Mouse (Mus musculus): ENCODE measurements at regions not wholly inside any gene's neighbourhood (a gene's known extent, or its start where the extent isn't known, plus 50 kb on each side); places are given as distances from the start of the nearest gene placed in this dataset.
A peak's percentile ranks its signal among the peaks of the same experiment; 100 is the strongest.

DNA sequence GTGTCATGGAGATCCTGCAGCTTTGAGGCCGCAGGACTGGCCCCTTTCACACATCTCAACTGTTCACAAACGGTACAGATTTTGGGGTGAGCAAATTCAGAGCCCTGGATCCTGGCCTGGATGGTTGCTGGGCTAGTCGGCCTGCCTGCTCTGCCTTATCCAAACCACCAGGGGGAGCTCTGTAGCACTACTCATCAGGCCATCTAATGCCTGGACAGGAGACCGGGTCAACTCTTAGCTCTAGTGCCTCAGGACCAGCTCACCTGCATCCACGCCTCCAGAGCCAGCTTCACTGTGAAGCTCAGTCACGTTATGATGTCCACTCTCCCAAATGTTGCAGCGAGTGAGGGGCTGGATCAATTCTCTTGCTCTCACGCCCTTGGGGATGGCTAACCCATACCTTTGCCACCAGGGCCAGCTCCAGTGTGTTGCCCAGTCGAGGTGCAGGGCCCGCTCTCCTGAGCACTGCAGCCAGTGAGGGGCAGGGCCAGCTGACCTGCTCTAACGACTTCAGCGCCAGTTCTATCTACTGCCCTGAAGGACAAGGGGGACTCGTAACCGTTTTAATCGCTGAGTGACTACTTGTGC is 206.8 kb downstream of the Etnk1 start:
- DNase-seq (ENCODE audit: low read depth) = peak; percentile 66

DNA sequence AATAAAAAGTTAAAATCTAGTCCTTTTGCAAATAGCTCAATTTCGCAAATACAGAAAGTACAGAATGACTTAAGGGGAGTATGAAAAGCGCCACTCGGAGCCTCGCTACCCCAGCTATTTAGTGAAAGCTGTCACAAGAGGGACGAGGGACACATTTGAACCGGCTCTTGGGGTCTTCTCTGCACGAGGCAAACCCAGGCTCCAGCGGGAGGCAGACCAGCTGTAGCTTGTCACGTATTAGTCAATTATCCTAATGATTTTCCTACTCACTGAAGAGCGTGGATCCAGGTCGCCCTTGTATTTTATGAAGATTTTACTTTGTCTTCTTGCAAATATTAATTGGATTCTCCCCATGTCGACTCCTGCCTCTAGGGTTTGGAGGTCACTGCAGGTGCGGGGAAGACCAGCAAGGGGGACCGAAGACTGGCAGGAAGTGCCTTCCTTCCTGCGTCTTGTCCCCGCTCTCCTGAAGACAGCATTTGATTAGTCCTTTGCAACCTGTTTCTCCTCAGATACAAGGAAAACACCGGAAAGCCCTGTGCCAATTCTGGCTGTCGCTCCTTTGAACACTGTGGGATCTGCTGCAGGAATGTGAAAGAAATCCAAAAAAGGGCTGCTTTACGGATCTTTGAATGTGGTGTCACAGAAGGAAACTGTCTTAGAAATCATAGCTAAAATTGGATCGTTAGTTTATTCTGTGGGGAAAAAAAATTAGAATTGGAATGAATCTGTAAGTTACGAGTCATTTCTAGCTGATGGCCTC is 209.1 kb downstream of the Etnk1 start:
- DNase-seq (ENCODE audit: low read depth) = no peak

DNA sequence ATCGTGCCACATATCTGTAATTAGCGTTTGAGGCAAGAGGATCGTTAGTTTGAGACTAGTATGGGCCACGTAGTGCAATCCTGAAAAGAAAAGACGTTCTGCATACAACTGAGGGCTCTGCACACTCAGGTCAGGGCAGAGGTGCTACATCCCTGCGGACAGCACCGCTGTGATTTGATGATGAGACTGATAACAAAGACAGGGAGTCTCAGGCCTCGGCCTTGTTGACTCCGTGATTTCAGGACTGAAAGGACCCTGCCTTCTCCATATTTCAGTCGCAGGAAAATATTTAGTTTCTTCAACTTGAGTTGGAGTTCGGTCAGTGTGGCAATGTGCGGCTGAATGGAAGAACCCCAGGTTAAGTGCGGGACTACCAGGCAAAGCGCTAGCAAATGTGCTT is 210.1 kb downstream of the Etnk1 start:
- DNase-seq (ENCODE audit: low read depth) = no peak

DNA sequence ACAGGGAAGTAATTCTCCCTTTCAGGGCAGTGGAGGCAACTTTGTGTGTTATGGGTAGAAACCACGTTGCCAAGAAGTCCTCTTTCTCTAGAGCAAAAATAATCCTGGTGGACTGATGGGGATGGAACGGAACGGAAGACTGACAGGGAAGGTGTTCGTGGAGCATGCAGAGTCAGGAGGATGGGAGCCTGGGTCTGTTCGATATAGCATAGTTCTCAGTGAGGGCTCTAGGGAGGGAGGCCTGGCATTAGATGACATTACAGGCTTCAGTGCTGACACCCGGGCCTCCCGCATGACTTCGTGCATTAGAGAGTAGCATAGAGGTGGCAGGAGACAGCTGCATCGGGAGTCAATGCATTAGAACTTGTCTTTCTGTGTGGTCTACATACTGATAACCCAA is 211.1 kb downstream of the Etnk1 start:
- DNase-seq (ENCODE audit: low read depth) = no peak

DNA sequence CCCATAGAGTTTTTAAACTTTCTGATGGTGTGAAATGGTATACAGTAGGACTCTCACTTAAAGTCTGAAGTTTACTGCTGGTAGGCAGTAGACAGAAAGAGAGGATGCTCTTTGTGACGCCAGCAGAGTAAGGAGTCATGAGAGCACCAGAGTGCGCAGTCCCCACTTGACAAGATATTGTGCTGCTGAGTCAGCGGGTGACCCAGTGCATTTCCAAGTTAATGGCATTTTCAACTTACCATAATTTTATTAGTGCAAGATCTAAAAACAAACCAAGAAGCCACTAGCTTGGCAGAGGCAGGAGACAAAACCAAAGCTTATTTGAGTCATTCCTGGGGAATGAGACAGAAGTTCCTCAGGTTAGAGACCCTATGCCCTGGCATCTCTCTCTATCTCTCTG is 213.5 kb downstream of the Etnk1 start:
- DNase-seq (ENCODE audit: low read depth) = no peak

DNA sequence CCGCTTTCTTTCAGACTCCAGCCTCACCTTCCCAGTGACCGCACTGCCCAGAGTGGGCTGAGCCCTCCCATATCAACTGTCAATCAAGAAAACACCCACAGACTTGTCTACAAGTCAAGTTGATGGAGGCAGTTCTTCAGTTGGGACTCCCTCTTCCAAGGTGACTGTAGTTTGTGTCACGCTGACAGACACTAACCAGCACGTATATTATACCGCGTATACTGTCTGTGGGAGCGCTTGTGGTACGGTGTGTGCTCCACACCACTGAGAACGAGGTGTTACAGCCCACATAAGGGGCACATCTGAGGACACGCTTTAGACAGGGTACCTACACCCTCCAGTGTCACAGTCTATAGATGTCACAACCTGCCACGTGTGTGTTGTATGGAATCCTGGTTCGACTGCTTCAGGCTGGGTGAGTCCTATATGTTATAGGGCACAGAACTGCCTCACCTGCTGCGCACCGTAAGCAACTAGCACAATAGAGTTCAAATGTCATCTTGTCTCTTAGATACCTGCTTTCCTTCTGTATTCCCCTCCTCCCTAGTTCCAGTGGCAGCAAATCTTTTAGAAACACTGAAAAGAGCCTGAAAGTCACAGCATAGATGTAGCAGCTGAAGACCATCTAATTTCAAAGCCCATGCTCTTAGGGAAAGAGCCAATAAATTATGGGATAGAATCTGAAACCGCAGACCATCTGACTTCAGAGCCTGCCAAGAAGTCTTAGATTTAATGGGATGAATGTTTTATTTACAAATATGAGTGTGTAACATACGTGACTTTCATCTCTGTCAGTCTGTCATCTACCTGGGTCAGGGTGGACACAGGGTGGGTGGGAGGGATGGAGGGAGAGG is 219.8 kb downstream of the Etnk1 start:
- DNase-seq (ENCODE audit: low read depth) = no peak

DNA sequence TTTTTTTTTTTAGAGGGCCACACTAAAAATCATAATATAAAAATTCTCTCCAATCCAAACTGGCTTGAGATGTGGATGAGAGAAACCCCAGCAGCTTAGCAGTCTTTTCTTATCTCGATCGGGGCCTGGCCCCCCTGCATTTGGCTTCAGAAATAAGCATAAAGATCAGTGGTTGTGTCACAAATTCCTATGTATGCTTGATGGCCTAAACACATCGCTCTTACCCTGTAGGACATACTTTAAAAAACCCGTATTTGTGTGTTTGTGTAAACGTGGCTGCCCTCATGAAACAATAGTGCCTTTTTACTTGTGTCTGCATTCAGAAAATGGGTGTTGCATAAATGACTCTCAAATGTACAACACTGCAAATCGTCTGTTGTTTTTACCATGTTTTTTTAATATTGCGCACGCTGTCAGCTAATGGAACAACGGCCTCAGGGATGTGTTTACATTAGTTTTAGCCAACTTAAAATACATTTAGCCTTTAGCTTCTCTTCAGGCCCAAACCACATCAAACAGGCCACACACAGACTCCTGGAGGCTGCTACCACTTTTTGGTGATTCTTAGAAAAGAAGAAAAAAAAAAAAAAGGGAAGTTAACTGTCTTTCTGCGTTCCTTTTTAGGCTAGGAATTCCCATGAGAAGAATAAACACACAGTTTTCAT is 226.7 kb downstream of the Etnk1 start:
- DNase-seq (ENCODE audit: low read depth) = peak; percentile 4

DNA sequence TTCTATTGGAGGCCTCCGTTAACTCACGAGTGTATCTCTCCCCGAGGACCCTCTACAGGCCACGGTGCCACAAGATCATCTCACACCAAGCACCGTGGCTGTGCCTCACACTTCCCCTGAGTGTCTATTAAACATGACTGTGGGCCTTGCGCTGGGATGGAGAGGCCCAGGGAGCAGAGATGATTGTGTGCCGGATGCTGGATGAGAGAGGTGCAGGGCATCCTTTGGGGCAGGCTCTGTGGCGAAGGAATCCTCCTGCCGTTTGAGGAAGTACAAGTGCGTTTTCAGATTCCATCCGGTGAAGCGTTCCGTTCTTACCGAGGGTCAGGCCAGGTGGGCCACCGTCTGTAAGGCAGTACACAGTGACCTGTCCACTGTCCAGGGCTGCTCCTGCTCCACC is 227.4 kb downstream of the Etnk1 start:
- DNase-seq (ENCODE audit: low read depth) = peak; percentile 10

DNA sequence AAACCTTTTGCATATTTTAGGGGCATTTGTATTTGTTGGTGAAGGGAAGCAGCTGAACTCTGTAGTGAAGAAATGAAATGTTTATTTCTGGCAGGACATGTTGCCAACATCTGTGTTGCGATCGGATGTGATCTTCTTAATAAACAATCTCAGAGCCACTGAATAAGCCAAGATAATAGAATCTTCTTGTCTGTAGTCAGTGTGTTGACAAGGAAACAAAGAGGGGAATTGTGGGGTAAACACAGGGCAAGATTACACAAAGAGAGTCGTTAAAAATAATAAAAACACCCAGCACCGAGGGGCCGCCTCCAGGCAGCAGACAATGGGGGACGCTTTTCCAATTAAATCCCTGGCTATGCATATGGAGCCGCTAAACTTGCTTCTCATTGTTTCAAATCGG is 234.4 kb downstream of the Etnk1 start:
- DNase-seq (ENCODE audit: low read depth) = no peak

DNA sequence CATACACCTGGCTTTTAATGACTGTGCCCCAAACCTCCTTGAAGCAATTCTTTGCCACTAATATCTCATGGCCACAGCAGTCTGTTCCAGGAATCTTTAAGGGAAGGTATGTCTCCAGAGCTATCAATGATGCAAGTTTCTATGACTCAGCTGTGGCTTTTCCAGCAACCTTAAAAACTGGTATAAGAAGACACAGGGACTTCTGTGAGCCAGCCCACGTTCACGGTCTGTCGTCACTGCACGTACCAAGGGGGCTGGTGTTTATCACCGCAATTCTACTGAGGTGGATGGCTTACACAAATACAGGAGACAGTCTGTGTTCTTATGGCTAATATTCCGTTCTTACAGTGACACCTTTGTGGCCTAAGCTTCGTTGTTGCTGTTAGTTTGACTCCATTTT is 234.9 kb downstream of the Etnk1 start:
- no peak for DNase-seq (ENCODE audit: low read depth)

DNA sequence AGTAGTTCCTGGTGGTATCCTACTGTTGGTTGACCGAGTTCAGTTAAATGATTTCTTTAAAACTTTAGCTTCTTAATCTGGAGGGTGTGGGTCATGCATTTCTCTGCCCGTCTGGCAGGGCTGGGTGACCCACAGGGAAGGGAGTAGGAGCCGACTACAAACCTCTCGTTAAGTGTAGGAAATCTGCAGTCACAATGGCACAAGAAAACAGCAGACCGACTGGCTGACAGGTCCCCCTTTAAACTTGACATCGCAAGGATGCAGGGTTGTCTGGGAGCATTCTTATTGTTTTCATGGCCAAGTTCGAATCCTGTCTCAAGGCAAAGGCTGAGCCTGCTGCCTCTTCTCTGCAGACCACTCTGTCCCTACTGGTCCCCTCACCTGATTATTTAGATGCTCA is 235.7 kb downstream of the Etnk1 start:
- DNase-seq (ENCODE audit: low read depth) = no peak

DNA sequence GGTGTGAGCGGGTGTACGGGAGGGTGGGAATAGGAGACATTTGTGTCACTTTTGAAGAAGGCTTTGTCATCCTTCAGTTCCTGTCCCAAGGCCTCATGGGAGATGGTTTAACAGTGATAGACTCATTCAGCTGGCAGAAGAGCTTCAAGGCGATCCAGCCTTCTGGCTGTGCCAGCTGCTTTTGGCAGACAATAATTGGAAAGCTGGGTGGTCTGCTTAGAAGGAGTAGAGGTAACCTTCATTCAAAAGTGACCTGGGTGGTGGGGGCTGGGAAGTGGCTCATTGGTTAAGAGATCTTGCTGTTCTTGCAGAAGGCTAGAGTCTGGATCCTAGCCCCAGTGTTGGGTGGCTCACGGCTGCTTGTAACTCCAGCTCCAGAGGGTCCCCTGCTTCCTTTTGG is 237.5 kb downstream of the Etnk1 start:
- no peak for DNase-seq (ENCODE audit: low read depth)

DNA sequence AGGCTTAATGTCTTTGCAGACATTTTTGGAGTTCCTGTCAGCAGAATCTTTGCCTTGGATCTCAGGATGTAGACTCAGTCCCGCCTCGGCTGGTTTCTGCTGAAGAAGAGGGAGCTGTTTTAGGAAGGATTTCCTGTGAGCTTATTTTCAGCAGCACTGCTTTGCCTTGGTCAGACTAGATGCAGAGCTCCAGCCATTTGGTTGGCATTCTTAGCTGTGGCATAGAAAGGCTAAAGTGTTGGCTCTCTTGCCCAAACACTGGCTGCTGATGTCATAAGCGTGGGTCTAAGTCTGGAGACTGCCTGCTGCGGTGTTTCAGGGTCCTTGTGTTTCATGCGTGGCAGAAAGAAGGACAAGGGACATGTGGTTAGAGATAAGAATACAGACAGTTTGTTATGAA is 245.0 kb downstream of the Etnk1 start:
- no peak for DNase-seq (ENCODE audit: low read depth)

DNA sequence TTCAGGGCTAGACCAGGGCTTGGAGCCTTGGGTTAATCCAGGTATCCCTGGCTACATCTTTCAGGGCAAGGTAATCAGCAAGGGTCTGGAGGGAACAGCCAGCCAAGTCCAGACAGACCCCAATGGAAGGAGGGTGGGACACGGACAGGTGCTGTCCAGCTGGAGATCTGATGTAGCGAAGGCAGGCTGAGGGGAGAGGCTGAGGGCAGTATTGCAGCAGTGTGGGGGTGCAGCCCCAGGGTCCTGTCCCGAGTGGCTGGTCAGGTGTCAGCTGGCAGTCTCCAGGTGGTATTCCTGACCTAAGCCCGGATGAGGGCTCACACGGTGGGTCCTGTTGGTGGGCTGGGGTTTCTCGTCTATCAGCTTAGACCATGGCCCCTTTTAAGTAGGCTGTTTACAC is 245.7 kb downstream of the Etnk1 start:
- DNase-seq (ENCODE audit: low read depth) = no peak

DNA sequence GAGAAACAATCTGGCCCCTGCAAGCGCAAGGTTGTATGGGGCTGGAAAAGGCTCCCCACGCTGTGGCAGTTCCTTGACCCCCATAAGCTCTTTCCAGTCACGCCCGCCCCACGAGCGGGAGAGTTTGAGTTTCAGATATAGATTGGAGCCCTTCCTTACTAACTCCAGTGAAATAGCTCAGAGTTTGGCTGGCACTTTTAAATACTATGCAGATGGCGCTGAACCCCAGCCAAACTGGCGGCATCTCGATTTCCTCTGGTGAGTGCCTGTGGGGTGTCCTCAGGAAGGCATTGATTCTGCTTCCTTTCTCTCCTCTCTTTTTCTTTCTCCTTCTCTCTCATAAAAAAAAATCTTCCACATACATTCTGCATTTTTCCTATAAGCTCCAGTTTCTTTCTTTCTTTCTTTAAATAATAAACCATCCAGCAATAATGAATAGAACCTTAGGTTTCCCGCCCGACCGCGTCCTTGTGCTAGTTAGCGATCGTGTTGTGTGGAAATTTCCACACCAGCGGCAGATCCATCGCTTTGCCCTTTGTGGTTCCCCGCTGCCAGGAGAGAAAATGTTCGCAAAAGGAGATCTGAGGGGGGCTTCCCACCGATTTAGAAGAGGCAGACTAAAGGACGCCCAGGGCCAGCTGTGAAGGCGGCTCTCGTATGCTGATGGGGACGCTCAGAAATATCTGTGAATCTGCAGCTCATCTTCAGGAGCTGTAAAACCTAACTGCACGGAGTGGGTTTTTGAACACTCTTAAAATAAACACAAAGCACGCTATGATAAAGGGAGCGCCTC is 247.8 kb downstream of the Etnk1 start:
- DNase-seq (ENCODE audit: low read depth) = no peak

DNA sequence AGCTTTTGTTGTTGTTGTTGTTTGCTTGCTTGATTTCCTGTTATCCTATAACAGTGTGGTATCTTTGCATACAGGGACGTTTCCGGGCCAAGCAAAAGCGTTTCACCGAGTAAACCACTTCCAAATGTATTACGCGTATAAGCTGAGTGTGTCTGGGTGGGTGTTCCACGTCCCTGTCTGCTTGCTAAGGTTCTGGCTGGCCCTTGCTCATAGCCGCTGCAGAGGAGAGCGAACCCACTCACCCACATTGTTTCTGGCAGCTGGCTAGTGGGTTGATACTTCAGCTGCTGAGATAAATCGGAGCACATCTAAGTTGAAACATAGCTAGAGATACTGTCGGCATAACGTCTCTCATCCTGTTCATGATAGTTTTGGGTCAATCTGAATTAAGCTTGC is 248.4 kb downstream of the Etnk1 start:
- no peak for DNase-seq (ENCODE audit: low read depth)

DNA sequence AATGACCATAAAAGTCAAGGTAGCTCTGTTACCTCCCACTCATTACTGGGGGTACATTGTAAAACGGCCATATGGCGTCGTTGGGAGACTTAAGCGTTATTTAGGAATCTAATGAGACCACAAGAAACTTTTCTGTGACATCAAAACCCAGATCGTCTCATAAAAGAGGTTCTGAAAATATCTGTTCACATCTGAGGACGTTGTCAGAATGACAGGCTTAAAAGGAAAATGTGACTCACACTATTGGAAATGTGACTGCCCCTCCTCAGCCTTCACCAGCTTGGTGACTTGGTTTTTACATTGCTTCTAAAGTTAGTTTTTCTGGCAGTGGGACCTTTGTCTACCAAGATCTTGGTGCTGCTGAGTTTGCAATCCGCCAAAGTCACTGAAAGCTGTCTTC is 252.9 kb downstream of the Etnk1 start:
- no peak for DNase-seq (ENCODE audit: low read depth)

DNA sequence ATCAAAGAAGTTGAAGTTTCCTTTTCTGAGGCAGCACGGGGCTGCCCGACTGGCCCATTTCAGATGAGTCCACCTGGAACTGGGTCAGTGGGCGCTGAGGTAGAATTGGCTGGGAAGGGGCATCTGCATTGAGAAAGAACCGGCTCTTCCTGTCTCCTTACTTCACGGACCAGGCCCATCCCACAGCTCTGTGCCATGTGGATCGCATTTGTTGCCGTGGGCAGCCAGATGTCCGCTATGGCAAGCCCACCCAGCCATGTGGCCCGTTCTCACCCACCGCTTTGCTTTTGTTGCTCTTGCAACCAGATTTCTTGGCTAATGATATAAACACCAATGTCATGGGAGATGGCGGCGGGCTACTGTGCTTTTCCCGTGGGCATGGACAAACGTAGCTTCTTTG is 256.0 kb downstream of the Etnk1 start:
- DNase-seq (ENCODE audit: low read depth) = no peak

DNA sequence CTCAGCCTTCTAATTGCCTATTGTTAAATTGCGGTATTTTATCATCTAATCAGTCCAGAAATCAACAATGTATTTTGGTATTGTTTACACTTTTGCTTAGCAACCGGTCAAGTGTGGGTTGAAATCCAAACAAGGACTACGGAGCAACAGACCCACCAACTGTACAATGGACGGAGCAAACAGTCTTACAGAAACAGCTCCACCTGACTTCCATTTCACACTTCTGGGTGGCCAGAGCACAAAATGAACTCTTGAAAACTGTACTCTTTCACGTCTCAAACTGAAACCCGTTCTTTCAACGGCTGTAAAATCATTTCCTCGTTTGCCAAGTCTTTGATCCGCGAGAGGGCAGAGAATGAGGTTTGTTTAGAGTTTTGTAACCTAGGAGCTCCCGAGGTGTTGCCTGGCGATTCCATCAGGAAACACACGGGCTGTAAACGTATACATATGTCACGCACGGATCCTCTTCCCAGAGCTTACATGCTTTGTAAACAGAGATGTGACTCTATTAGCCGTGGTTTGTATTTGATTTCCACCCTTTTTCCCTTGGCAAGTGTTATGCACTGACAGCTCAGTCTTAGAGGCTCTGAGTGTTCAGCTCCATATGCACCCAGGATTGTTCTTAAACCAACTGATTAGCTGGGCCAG is 258.3 kb downstream of the Etnk1 start:
- DNase-seq (ENCODE audit: low read depth) = peak; percentile 37

DNA sequence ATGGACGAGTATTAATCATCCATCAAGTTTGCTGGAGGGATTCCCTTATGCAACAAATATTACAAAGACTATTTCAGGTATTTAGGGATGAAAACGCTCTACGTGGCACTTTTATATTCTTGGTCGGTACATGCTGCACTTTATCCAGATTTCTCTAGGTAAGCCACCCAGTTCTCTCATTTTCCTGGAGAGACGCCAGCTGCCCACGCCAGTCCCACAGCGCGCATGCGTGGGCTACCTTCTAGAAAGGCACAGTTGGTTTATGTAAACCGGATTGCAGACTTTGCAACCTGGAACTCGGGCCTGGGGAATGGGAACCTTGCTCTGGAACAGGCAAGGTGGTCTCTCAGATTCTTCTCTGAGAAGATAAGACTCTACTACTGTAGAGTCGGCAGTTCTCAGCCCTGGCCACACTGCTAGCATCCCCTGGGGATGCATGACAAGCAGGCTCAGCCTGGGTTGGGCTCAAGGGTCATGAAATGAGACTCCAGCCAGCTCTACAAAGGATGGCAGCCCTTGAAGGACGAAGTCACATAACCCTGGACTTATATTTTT is 265.0 kb downstream of the Etnk1 start:
- DNase-seq (ENCODE audit: low read depth) = no peak

Measured in naive thymus-derived CD4-positive, alpha-beta T cell, adult 2 months (primary cell).